ENCODE assay signal across 8 mouse cellular contexts in the genomic region with DNA sequence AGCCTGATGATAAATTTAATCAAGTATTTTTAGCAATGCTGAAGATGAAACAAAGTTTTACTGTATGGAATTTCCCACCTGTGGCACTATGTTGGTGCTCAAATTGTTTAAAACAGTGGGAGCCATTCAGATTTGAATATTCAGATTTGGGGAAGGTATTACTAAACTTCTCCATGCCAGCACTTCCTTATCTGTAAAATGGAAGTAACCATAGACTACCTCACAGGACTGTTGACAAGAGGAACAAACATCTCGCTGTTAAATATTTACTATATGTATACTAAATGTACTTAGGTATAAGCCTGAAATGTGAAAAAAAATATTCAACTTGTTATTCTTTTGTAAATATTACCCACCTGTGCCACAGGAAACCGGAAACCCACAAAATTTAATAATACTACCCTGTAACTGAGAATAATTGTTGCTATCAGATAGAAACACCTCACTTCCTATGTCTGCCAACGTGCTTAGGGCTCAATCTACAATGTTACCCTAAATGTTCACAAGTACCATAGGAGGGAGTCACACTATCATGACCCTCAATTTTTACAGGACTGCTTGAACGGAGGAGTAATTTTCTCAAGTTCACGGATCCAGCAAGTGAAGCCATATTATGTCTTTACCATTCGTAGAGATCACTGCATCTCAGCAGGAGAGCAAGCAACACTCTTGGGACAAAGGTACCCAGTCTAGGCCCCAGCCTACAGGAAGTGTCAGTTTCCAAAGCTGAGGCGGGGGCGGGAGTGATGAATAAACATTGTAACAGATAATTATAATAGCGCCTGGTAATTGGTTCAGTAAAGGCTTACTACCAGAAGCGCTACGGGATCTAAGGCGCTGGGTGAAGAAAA. TPM values are rescaled to one million over a fixed set of nuclear protein-coding genes. Genes with fewer than 3 reads are reported as not detected.
DNase-seq lines count a peak whose midpoint lies in the region; ATAC-seq lines count a peak whose summit lies in the region.

No protein-coding gene starts in this region.

- H3K9ac ChIP-seq in kidney, embryonic 16.5 days (replicated peaks; ENCODE audit: low read length): peak overlapping the region; percentile 92
- peak overlapping the region; percentile 84 for H3K9ac ChIP-seq in midbrain, embryonic 16.5 days (ENCODE audit: low read depth, low read length)

- WGBS in kidney, embryonic 16.5 days: 15% methylated on average over 12 of the region's 12 CpGs
- WGBS in midbrain, embryonic 16.5 days: 15% methylated on average over 12 of the region's 12 CpGs

- peaks cover 14% of the 10 kb centered on the region for H3K36me3 ChIP-seq in kidney, embryonic 16.5 days (ENCODE audit: insufficient read depth, low read length)
- peaks cover 4% of the 10 kb centered on the region for H3K36me3 ChIP-seq in midbrain, embryonic 16.5 days (ENCODE audit: control insufficient read depth, insufficient read depth, low read length)

- peak overlapping the region; percentile 87 for H3K4me3 ChIP-seq in kidney, embryonic 16.5 days (ENCODE audit: low read length)
- H3K4me3 ChIP-seq in midbrain, embryonic 16.5 days (ENCODE audit: low read depth, low read length): peak overlapping the region; percentile 82

- H3K27me3 ChIP-seq in kidney, embryonic 16.5 days (ENCODE audit: insufficient read depth, low read length): no peaks in the 10 kb centered on the region
- H3K27me3 ChIP-seq in midbrain, embryonic 16.5 days (ENCODE audit: control insufficient read depth, insufficient read depth, low read depth, low read length): no peaks in the 10 kb centered on the region

- no peaks in the 10 kb centered on the region for H3K9me3 ChIP-seq in kidney, embryonic 16.5 days (ENCODE audit: low read length)
- H3K9me3 ChIP-seq in midbrain, embryonic 16.5 days (replicated peaks; ENCODE audit: control insufficient read depth, low read length, poor library complexity, severe bottlenecking): no peaks in the 10 kb centered on the region

- peak; percentile 27; the same call in 1 of the 2 replicates for ATAC-seq in kidney, embryonic 16.5 days (ENCODE audit: low FRiP score, low TSS enrichment)
- ATAC-seq in common myeloid progenitor, adult 5-6 weeks (replicated peaks; ENCODE audit: low read depth, poor library complexity, severe bottlenecking): peak; percentile 48
- peak; percentile 37 for ATAC-seq in midbrain, embryonic 16.5 days

- no peak for DNase-seq in kidney, postnatal 10 days
- peak; percentile 75 for DNase-seq in induced T-regulatory cell, adult 2 months (ENCODE audit: low read depth)
- no peak for DNase-seq in right cerebral cortex, postnatal 14 days
- DNase-seq in testis, postnatal 14 days (ENCODE audit: low spot score): no peak
- DNase-seq in thymus, postnatal 0 days (ENCODE audit: low spot score): no peak

- peak overlapping the region; percentile 79 for H3K4me2 ChIP-seq in kidney, embryonic 16.5 days (replicated peaks; ENCODE audit: low read depth, low read length)
- H3K4me2 ChIP-seq in midbrain, embryonic 16.5 days (ENCODE audit: low read length): peak overlapping the region; percentile 92

- peaks cover 10% of the 10 kb centered on the region for H3K4me1 ChIP-seq in kidney, embryonic 16.5 days (ENCODE audit: insufficient read depth, low read length)
- H3K4me1 ChIP-seq in midbrain, embryonic 16.5 days (ENCODE audit: control insufficient read depth, insufficient read depth, low read length): peaks cover 11% of the 10 kb centered on the region

- H3K27ac ChIP-seq in kidney, embryonic 16.5 days (ENCODE audit: low read length): peak overlapping the region; percentile 92
- peak overlapping the region; percentile 59 for H3K27ac ChIP-seq in midbrain, embryonic 16.5 days (ENCODE audit: low read length)

RNA-seq across cellular contexts. Expression of gene Lrp10, which starts 0.6 kb away (rescaled TPM):
- 58.8 and 65.1 TPM in 2 replicates for polyA plus RNA-seq in kidney, embryonic 16.5 days (2015; fragmentation: Nextera tagmentation; extraction: Ambion mirVana)
- 28.8 and 46.5 TPM in 2 replicates for total RNA-seq in common myeloid progenitor, adult 5-6 weeks (2017)
- 26.9 and 28.2 TPM in 2 replicates for polyA plus RNA-seq in midbrain, embryonic 16.5 days (2015; fragmentation: Nextera tagmentation; extraction: Ambion mirVana)
- 88.3 and 93.7 TPM in 2 replicates for polyA plus RNA-seq in thymus, postnatal 0 days (2015; fragmentation: Nextera tagmentation; extraction: Ambion mirVana)

RNA-seq across cellular contexts. Expression of gene Rem2, which starts 12.6 kb away (rescaled TPM):
- polyA plus RNA-seq in kidney, embryonic 16.5 days (2015; fragmentation: Nextera tagmentation; extraction: Ambion mirVana): 6.7 and 7.4 TPM in 2 replicates
- 0.53 and 1.7 TPM in 2 replicates for total RNA-seq in common myeloid progenitor, adult 5-6 weeks (2017)
- polyA plus RNA-seq in midbrain, embryonic 16.5 days (2015; fragmentation: Nextera tagmentation; extraction: Ambion mirVana): 46.0 and 48.9 TPM in 2 replicates
- polyA plus RNA-seq in thymus, postnatal 0 days (2015; fragmentation: Nextera tagmentation; extraction: Ambion mirVana): 1.1 and 2.1 TPM in 2 replicates

RNA-seq across cellular contexts. Expression of gene Mmp14, which starts 31.9 kb away (rescaled TPM):
- polyA plus RNA-seq in kidney, embryonic 16.5 days (2015; fragmentation: Nextera tagmentation; extraction: Ambion mirVana): 152 and 156 TPM in 2 replicates
- total RNA-seq in common myeloid progenitor, adult 5-6 weeks (2017): 12.5 and 18.6 TPM in 2 replicates
- 43.5 and 43.9 TPM in 2 replicates for polyA plus RNA-seq in midbrain, embryonic 16.5 days (2015; fragmentation: Nextera tagmentation; extraction: Ambion mirVana)
- polyA plus RNA-seq in thymus, postnatal 0 days (2015; fragmentation: Nextera tagmentation; extraction: Ambion mirVana): 35.6 and 36.1 TPM in 2 replicates

RNA-seq across cellular contexts. Expression of gene Mrpl52, which starts 36.6 kb away (rescaled TPM):
- 202 and 227 TPM in 2 replicates for polyA plus RNA-seq in kidney, embryonic 16.5 days (2015; fragmentation: Nextera tagmentation; extraction: Ambion mirVana)
- total RNA-seq in common myeloid progenitor, adult 5-6 weeks (2017): 139 and 219 TPM in 2 replicates
- 247 and 252 TPM in 2 replicates for polyA plus RNA-seq in midbrain, embryonic 16.5 days (2015; fragmentation: Nextera tagmentation; extraction: Ambion mirVana)
- 297 and 318 TPM in 2 replicates for polyA plus RNA-seq in thymus, postnatal 0 days (2015; fragmentation: Nextera tagmentation; extraction: Ambion mirVana)

RNA-seq across cellular contexts. Expression of gene Slc7a7, which starts 45.8 kb away (rescaled TPM):
- polyA plus RNA-seq in kidney, embryonic 16.5 days (2015; fragmentation: Nextera tagmentation; extraction: Ambion mirVana): 15.7 and 15.8 TPM in 2 replicates
- 4.5 and 6.6 TPM in 2 replicates for total RNA-seq in common myeloid progenitor, adult 5-6 weeks (2017)
- 4.3 and 4.9 TPM in 2 replicates for polyA plus RNA-seq in midbrain, embryonic 16.5 days (2015; fragmentation: Nextera tagmentation; extraction: Ambion mirVana)
- 6.5 and 8.1 TPM in 2 replicates for polyA plus RNA-seq in thymus, postnatal 0 days (2015; fragmentation: Nextera tagmentation; extraction: Ambion mirVana)
